Mouse (Mus musculus): Measurements from ENCODE around the gene Gm6993. TPM values are rescaled to one million over a fixed set of nuclear protein-coding genes. Genes with fewer than 3 reads are reported as not detected.

Gm6993 gene
- polyA plus RNA-seq, 1 experiment from 2014 or later: not detected

GRCm38 (mm10) chr12:31244001-31244400, 3.4 kb downstream of the Gm6993 start:
- Histone ChIP-seq H3K4me3 (no peak overlapping the region), H3K27ac (no peak overlapping the region), H3K36me3 (no peaks in the 10 kb centered on the region), H3K9me3 (no peaks in the 10 kb centered on the region), H3K27me3 (replicated peaks) (no peaks in the 10 kb centered on the region; the same call in 1 of the 2 replicates), H3K4me1 (peaks cover 3% of the 10 kb centered on the region), H3K9ac (no peak overlapping the region), H3K4me2 (replicated peaks) (no peak overlapping the region)
- WGBS: 90% methylated on average over 2 of the region's 2 CpGs
- ATAC-seq (ENCODE audit: low FRiP score, low read depth): no peak

- Histone ChIP-seq H3K36me3 (no peaks in the 10 kb centered on the region), H3K9ac (no peak overlapping the region), H3K9me3 (no peaks in the 10 kb centered on the region), H3K4me1 (peaks cover 3% of the 10 kb centered on the region), H3K27me3 (replicated peaks) (no peaks in the 10 kb centered on the region; the same call in 1 of the 2 replicates), H3K27ac (no peak overlapping the region), H3K4me2 (replicated peaks) (no peak overlapping the region), H3K4me3 (no peak overlapping the region)
- ATAC-seq (ENCODE audit: low FRiP score, low read depth): no peak
- WGBS: 92% methylated on average over 3 of the region's 3 CpGs
Measured at GRCm38 (mm10) chr12:31244691-31245090, 4.1 kb downstream of the Gm6993 start.

GRCm38 (mm10) chr12:31246153-31246552, 5.6 kb downstream of the Gm6993 start:
- H3K4me3 ChIP-seq: no peak overlapping the region
- WGBS: 61% methylated on average over 3 of the region's 3 CpGs
- no peaks in the 10 kb centered on the region for H3K9me3 ChIP-seq
- ATAC-seq (ENCODE audit: low FRiP score, low read depth): no peak
- H3K36me3 ChIP-seq: no peaks in the 10 kb centered on the region
- H3K9ac ChIP-seq: no peak overlapping the region
- H3K4me2 ChIP-seq (replicated peaks): no peak overlapping the region
- H3K27ac ChIP-seq: no peak overlapping the region
- H3K4me1 ChIP-seq: peaks cover 3% of the 10 kb centered on the region
- H3K27me3 ChIP-seq (replicated peaks): no peaks in the 10 kb centered on the region; the same call in 1 of the 2 replicates

DNA sequence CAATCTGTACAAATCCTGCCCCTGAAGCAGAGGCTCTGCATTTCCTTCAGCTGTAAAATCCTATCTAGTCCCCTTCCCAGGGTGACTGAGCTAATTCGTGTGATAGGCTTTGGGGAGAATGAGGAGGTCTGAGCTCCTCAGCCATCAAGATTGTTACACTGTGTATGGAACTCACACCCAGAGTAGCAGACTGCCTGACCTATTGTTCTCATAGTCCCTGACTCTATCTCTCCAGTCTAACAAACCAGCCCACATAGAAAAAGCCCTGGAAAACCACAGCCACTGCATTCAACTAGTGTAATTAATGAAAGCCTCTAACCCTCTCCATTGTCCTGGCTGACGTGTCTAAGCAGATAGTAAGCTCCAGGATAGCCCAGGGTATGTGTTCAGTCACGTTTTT, 6.0 kb downstream of the Gm6993 start:
- no peak overlapping the region for H3K4me3 ChIP-seq

DNA sequence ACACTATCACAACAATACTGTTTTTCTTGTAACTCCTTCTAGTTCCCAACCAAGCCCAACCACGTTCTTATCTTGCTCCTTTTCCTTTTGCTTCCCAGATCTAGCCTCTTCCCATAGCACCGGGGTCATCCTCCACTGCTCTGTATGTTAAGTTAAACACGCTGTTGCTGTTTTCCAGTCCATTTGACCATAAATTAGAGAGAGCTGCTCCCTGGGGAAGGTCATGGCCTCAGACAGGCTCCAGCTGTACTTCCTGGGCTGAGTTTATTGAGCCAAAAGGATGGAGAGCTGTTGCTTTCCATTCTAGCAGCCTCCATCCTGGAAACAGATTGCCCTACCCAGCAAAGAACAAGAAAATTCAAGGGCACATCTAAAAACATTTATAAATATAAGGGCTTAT, 7.6 kb downstream of the Gm6993 start:
- no peak overlapping the region for H3K27ac ChIP-seq
- 30% methylated on average over 3 of the region's 3 CpGs for WGBS

More for the DNA sequence above, 6.0 kb downstream of the Gm6993 start:
- H3K4me2 ChIP-seq (replicated peaks): no peak overlapping the region
- no peak overlapping the region for H3K27ac ChIP-seq
- ATAC-seq (ENCODE audit: low FRiP score, low read depth): no peak
- H3K4me1 ChIP-seq: peaks cover 3% of the 10 kb centered on the region
- H3K36me3 ChIP-seq: no peaks in the 10 kb centered on the region
- H3K9me3 ChIP-seq: no peaks in the 10 kb centered on the region
- H3K9ac ChIP-seq: no peak overlapping the region
- WGBS: 36% methylated on average over 3 of the region's 3 CpGs
- no peaks in the 10 kb centered on the region; the same call in 1 of the 2 replicates for H3K27me3 ChIP-seq (replicated peaks)

GRCm38 (mm10) chr12:31248681-31249080, 8.1 kb downstream of the Gm6993 start:
- WGBS: 39% methylated on average over 10 of the region's 10 CpGs
- H3K9me3 ChIP-seq: no peaks in the 10 kb centered on the region
- H3K36me3 ChIP-seq: no peaks in the 10 kb centered on the region
- H3K4me1 ChIP-seq: peaks cover 3% of the 10 kb centered on the region
- no peaks in the 10 kb centered on the region for H3K27me3 ChIP-seq (replicated peaks)
- no peak for ATAC-seq (ENCODE audit: low FRiP score, low read depth)
- no peak overlapping the region for H3K9ac ChIP-seq
- no peak overlapping the region for H3K4me2 ChIP-seq (replicated peaks)
- H3K27ac ChIP-seq: no peak overlapping the region
- no peak overlapping the region for H3K4me3 ChIP-seq

More for the DNA sequence above, 7.6 kb downstream of the Gm6993 start:
- no peak for ATAC-seq (ENCODE audit: low FRiP score, low read depth)
- Histone ChIP-seq H3K4me1 (peaks cover 3% of the 10 kb centered on the region), H3K9me3 (no peaks in the 10 kb centered on the region), H3K9ac (no peak overlapping the region), H3K4me2 (replicated peaks) (no peak overlapping the region), H3K27me3 (replicated peaks) (no peaks in the 10 kb centered on the region), H3K36me3 (no peaks in the 10 kb centered on the region), H3K4me3 (no peak overlapping the region)

- Histone ChIP-seq H3K9me3 (no peaks in the 10 kb centered on the region), H3K9ac (no peak overlapping the region), H3K4me1 (peaks cover 3% of the 10 kb centered on the region), H3K36me3 (no peaks in the 10 kb centered on the region), H3K27ac (no peak overlapping the region), H3K27me3 (replicated peaks) (no peaks in the 10 kb centered on the region), H3K4me2 (replicated peaks) (no peak overlapping the region), H3K4me3 (no peak overlapping the region)
- ATAC-seq (ENCODE audit: low FRiP score, low read depth): no peak
- 65% methylated on average over 4 of the region's 4 CpGs for WGBS
Measured at GRCm38 (mm10) chr12:31252259-31252658, 11.7 kb downstream of the Gm6993 start.

- WGBS: 88% methylated on average over 8 of the region's 8 CpGs
- H3K9me3 ChIP-seq: no peaks in the 10 kb centered on the region
- no peak overlapping the region for H3K4me2 ChIP-seq (replicated peaks)
- no peak overlapping the region for H3K4me3 ChIP-seq
- H3K27ac ChIP-seq: no peak overlapping the region
- H3K36me3 ChIP-seq: no peaks in the 10 kb centered on the region
- no peaks in the 10 kb centered on the region for H3K4me1 ChIP-seq
- no peak overlapping the region for H3K9ac ChIP-seq
- ATAC-seq (ENCODE audit: low FRiP score, low read depth): no peak
- no peaks in the 10 kb centered on the region for H3K27me3 ChIP-seq (replicated peaks)
Measured at GRCm38 (mm10) chr12:31254978-31255377, 14.4 kb downstream of the Gm6993 start.

- ATAC-seq (ENCODE audit: low FRiP score, low read depth): no peak
Measured at GRCm38 (mm10) chr12:31256121-31256903, 15.7 kb downstream of the Gm6993 start.

GRCm38 (mm10) chr12:31261882-31262281, 21.3 kb downstream of the Gm6993 start:
- H3K4me2 ChIP-seq (replicated peaks): no peak overlapping the region
- peaks cover 17% of the 10 kb centered on the region for H3K4me1 ChIP-seq
- H3K36me3 ChIP-seq: no peaks in the 10 kb centered on the region
- H3K27ac ChIP-seq: no peak overlapping the region
- peaks cover 32% of the 10 kb centered on the region for H3K27me3 ChIP-seq (replicated peaks)
- no peak overlapping the region for H3K4me3 ChIP-seq
- no peak for ATAC-seq (ENCODE audit: low FRiP score, low read depth)
- H3K9ac ChIP-seq: no peak overlapping the region
- no peaks in the 10 kb centered on the region for H3K9me3 ChIP-seq
- 90% methylated on average over 3 of the region's 3 CpGs for WGBS

More at GRCm38 (mm10) chr12:31256121-31256903, 15.7 kb downstream of the Gm6993 start:
- no peak overlapping the region for H3K27ac ChIP-seq
- H3K36me3 ChIP-seq: no peaks in the 10 kb centered on the region
- H3K9ac ChIP-seq: no peak overlapping the region
- no peak overlapping the region for H3K4me2 ChIP-seq (replicated peaks)
- H3K4me1 ChIP-seq: no peaks in the 10 kb centered on the region
- no peaks in the 10 kb centered on the region for H3K9me3 ChIP-seq
- 75% methylated on average over 9 of the region's 9 CpGs for WGBS
- no peak overlapping the region for H3K4me3 ChIP-seq
- H3K27me3 ChIP-seq (replicated peaks): no peaks in the 10 kb centered on the region

DNA sequence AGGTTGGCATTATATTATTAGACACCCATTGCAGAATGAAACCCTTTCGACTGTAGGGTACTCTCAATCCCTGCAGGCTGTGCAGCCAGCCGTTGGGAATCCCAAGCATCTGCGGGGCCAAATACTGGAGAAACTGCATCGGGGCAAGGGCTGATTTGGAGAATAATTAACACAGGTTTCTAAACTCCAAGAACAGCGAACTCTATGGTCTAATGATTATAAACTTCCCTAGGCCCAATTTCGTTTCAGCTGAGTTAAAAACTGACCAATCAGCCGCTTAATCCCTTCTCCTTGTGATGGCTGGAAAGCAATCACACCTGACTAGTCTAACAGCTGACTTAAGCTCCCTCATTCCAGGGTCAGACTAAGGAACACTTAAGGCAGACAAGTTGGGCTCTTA, 23.4 kb downstream of the Gm6993 start:
- H3K36me3 ChIP-seq: no peaks in the 10 kb centered on the region
- H3K9ac ChIP-seq: no peak overlapping the region
- 33% methylated on average over 7 of the region's 7 CpGs for WGBS
- H3K4me1 ChIP-seq: peaks cover 18% of the 10 kb centered on the region
- H3K4me2 ChIP-seq (replicated peaks): no peak overlapping the region
- H3K27ac ChIP-seq: no peak overlapping the region
- H3K27me3 ChIP-seq (replicated peaks): peaks cover 41% of the 10 kb centered on the region
- ATAC-seq (ENCODE audit: low FRiP score, low read depth): no peak
- no peaks in the 10 kb centered on the region for H3K9me3 ChIP-seq
- no peak overlapping the region for H3K4me3 ChIP-seq

GRCm38 (mm10) chr12:31265005-31265721, 24.6 kb downstream of the Gm6993 start, which contains the start of gene Lamb1:
Gene Lamb1, plus strand, starts transcription at chr12:31265234.
- Histone ChIP-seq H3K36me3 (no peaks in the 10 kb centered on the region), H3K27me3 (replicated peaks) (peaks cover 41% of the 10 kb centered on the region), H3K9me3 (no peaks in the 10 kb centered on the region), H3K4me1 (peaks cover 18% of the 10 kb centered on the region), H3K4me3 (peak within 1 kb of the TSS; percentile 43), H3K9ac (peak within 1 kb of the TSS; percentile 43), H3K27ac (no peak within 1 kb of the TSS), H3K4me2 (replicated peaks) (peak within 1 kb of the TSS; percentile 74)
- WGBS: 1% methylated on average over 39 of the region's 39 CpGs
- 0 out of 2 replicates have a peak, but pooled peaks have one; percentile 29 for ATAC-seq (ENCODE audit: low FRiP score, low read depth)

Data from neural tube, embryonic 12.5 days (tissue).